Comparison of ENCODE assay signal across 27 mouse cellular contexts in the genomic region with DNA sequence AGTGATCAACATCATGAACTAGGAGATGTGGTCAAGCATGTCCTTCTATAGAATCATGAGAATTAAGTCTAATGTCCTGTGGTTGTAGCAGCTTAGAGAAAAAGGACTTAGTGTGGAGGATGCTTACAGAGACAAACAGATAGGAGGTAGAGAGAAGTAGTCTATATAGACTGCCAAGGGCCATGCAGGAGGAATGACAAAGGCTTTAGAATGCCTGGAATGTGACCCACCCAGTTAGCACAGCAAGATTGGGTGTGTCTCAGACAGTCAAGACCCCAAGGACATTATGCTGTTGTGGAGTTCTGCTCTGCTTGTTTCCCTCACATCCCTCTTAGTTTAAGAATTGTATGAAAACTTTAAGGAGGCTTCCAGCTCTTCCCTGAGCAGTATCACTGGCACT.
DNase-seq lines count a peak whose midpoint lies in the region; ATAC-seq lines count a peak whose summit lies in the region.
"Had no signal": no experiment of that assay in that cellular context is flagged by ENCODE, and none has a peak within 500 bp of the region (broad histone marks: within the 10 kb centered on the region; RNA-seq: fewer than 3 reads in every experiment).

No protein-coding gene starts in this region.

- ATAC-seq in embryonic facial prominence, embryonic 14.5 days (ENCODE audit: low read depth), result peak; percentile 53; the same call in 1 of the 2 replicates
- ATAC-seq: forebrain, embryonic 15.5 days; intestine, postnatal 0 days had no signal

- DNase-seq in embryonic facial prominence, embryonic 14.5 days (ENCODE audit: low spot score), result no peak
- DNase-seq in embryonic facial prominence, embryonic 10.5 days (ENCODE audit: low spot score), result no peak
- DNase-seq in Muller cell, postnatal 12 days (ENCODE audit: inconsistent ontology term), result peak; percentile 6
- peak; percentile 95 for DNase-seq in ZHBTc4 (ENCODE audit: low read depth, low spot score)
- no peak for DNase-seq in embryo, embryonic 11 days
- no peak for DNase-seq in adrenal gland, adult (ENCODE audit: inconsistent age in 2 of 2, low spot score in 1 of 2)
- DNase-seq: adrenal gland, adult 8-10 months; adrenal gland, postnatal 25 days; B cell, adult 2 months; cerebellum, adult 11-12 months; cerebellum, adult 8-10 months; gastrocnemius, postnatal 10 days; gastrocnemius, postnatal 36 days; heart, adult 2 months; heart, postnatal 14 days; heart, postnatal 4 days; kidney, adult 2 months had no signal

- no peaks in the 10 kb centered on the region for H3K36me3 ChIP-seq in embryonic facial prominence, embryonic 14.5 days (ENCODE audit: control insufficient read depth, insufficient read depth, low read length)
- no peaks in the 10 kb centered on the region for H3K36me3 ChIP-seq in embryonic facial prominence, embryonic 10.5 days (replicated peaks)
- H3K36me3 ChIP-seq: embryonic facial prominence, embryonic 12.5 days; forebrain, embryonic 12.5 days; forebrain, embryonic 15.5 days; G1E; heart, embryonic 10.5 days; heart, embryonic 13.5 days; hindbrain, embryonic 15.5 days had no signal

- no peaks in the 10 kb centered on the region for H3K4me1 ChIP-seq in embryonic facial prominence, embryonic 14.5 days (ENCODE audit: control insufficient read depth, insufficient read depth, low read length)
- H3K4me1 ChIP-seq in embryonic facial prominence, embryonic 10.5 days, result no peaks in the 10 kb centered on the region
- H3K4me1 ChIP-seq: embryonic facial prominence, embryonic 12.5 days; forebrain, embryonic 12.5 days; forebrain, embryonic 15.5 days; heart, embryonic 10.5 days; heart, embryonic 13.5 days; hindbrain, embryonic 15.5 days had no signal

- no peaks in the 10 kb centered on the region for H3K27me3 ChIP-seq in embryonic facial prominence, embryonic 14.5 days (replicated peaks; ENCODE audit: control insufficient read depth, insufficient read depth, low read length)
- H3K27me3 ChIP-seq in embryonic facial prominence, embryonic 10.5 days (replicated peaks; ENCODE audit: low read depth, poor library complexity, severe bottlenecking), result no peaks in the 10 kb centered on the region
- H3K27me3 ChIP-seq: CH12.LX; embryonic facial prominence, embryonic 12.5 days; forebrain, embryonic 12.5 days; forebrain, embryonic 15.5 days; heart, embryonic 13.5 days; hindbrain, embryonic 15.5 days had no signal

- H3K4me2 ChIP-seq in embryonic facial prominence, embryonic 14.5 days (ENCODE audit: low read depth, low read length), result no peak overlapping the region
- H3K4me2 ChIP-seq: embryonic facial prominence, embryonic 12.5 days; forebrain, embryonic 12.5 days; forebrain, embryonic 15.5 days; heart, embryonic 13.5 days; hindbrain, embryonic 15.5 days had no signal

- H3K9me3 ChIP-seq in embryonic facial prominence, embryonic 14.5 days (ENCODE audit: control insufficient read depth, low read length), result no peaks in the 10 kb centered on the region
- H3K9me3 ChIP-seq in embryonic facial prominence, embryonic 10.5 days, result no peaks in the 10 kb centered on the region
- H3K9me3 ChIP-seq: embryonic facial prominence, embryonic 12.5 days; forebrain, embryonic 12.5 days; forebrain, embryonic 15.5 days; G1E; heart, embryonic 10.5 days; heart, embryonic 13.5 days; hindbrain, embryonic 15.5 days had no signal

- H3K9ac ChIP-seq in embryonic facial prominence, embryonic 14.5 days (ENCODE audit: low read depth, low read length), result no peak overlapping the region
- H3K9ac ChIP-seq: embryonic facial prominence, embryonic 12.5 days; forebrain, embryonic 12.5 days; forebrain, embryonic 15.5 days; heart, embryonic 13.5 days; hindbrain, embryonic 15.5 days had no signal

- no peak overlapping the region for H3K27ac ChIP-seq in embryonic facial prominence, embryonic 14.5 days (replicated peaks; ENCODE audit: low read depth, low read length)
- no peak overlapping the region for H3K27ac ChIP-seq in embryonic facial prominence, embryonic 10.5 days (replicated peaks)
- H3K27ac ChIP-seq: embryonic facial prominence, embryonic 12.5 days; forebrain, embryonic 12.5 days; forebrain, embryonic 15.5 days; heart, adult 2 months; heart, embryonic 10.5 days; heart, embryonic 13.5 days; hindbrain, embryonic 15.5 days had no signal

- no peak overlapping the region for H3K4me3 ChIP-seq in embryonic facial prominence, embryonic 14.5 days (ENCODE audit: low read depth, low read length)
- no peak overlapping the region for H3K4me3 ChIP-seq in embryonic facial prominence, embryonic 10.5 days
- H3K4me3 ChIP-seq: embryonic facial prominence, embryonic 12.5 days; erythroblast, embryonic 14.5 days; forebrain, embryonic 12.5 days; forebrain, embryonic 15.5 days; heart, adult 2 months; heart, embryonic 10.5 days; heart, embryonic 13.5 days; hindbrain, embryonic 15.5 days had no signal

Comparison
In these comparisons a context has a peak if more than half of its experiments do, and no peak if none do; other contexts are left out.
1. DNase-seq: peak in Muller cell, postnatal 12 days (single experiment) and ZHBTc4 (single experiment); none in embryonic facial prominence, embryonic 14.5 days (single experiment), embryonic facial prominence, embryonic 10.5 days (single experiment), embryo, embryonic 11 days (single experiment) and adrenal gland, adult (0 of 2).